Mouse (Mus musculus): ENCODE measurements around the gene Nit1. TPM values are rescaled to one million over a fixed set of nuclear protein-coding genes. Genes with fewer than 3 reads are reported as not detected.
A peak's percentile ranks its signal among the peaks of the same experiment; 100 is the strongest.

The Nit1 gene
- total RNA-seq (2021), result 10 to 100 TPM; 43.3 to 44.3 TPM
- long read RNA-seq, experiment 1, transcript Nit1-202 (7 exons, 1,335 nt), result major isoform, 6 of 35 reads
- long read RNA-seq, experiment 1, partial matches to known transcripts, result 1 of 35 reads
- long read RNA-seq, experiment 1, other reads (novel, unspliced or antisense), result 24 of 35 reads
- long read RNA-seq, experiment 2, partial matches to known transcripts, result 3 of 22 reads
- long read RNA-seq, experiment 2, other reads (novel, unspliced or antisense), result 17 of 22 reads

GRCm38 (mm10) chr1:171345225-171346094 lies at the start of gene Nit1, which contains the start of gene Pfdn2:
Gene Nit1 (minus strand): TSS chr1:171345646.
Gene Pfdn2 (plus strand): TSS chr1:171345670.
- peak within 1 kb of the TSS; percentile 88 for H3K27ac ChIP-seq
- TF ChIP-seq CTCF (IDR thresholded peaks at IDR 0.05), result no peak
- DNase-seq (ENCODE audit: extremely low spot score in 1 of 2, low spot score in 2 of 2), result peak; percentile 91 to 93
- intact Hi-C loops (cut with DNase I), result loop anchor here (1.0 to 5.0 kb wide), 3 partner anchors 17 to 233 kb away; partner anchors contain the start of genes Cfap126, Dedd and Usf1
- H3K4me3 ChIP-seq, result peak within 1 kb of the TSS; percentile 74

- intact Hi-C loops (cut with DNase I), result no loop called here
- no peak overlapping the region for H3K4me3 ChIP-seq
- DNase-seq (ENCODE audit: extremely low spot score in 1 of 2, low spot score in 2 of 2), result no peak
- TF ChIP-seq CTCF (IDR thresholded peaks at IDR 0.05), result no peak
- no peak overlapping the region for H3K27ac ChIP-seq
Observed at GRCm38 (mm10) chr1:171390101-171390500, 44.7 kb upstream of the Nit1 start.

- intact Hi-C loops (cut with DNase I), result no loop called here
- no peak for DNase-seq (ENCODE audit: extremely low spot score in 1 of 2, low spot score in 2 of 2)
- H3K27ac ChIP-seq, result no peak within 1 kb of the TSS
- no peak within 1 kb of the TSS for H3K4me3 ChIP-seq
- TF ChIP-seq CTCF (IDR thresholded peaks at IDR 0.05), result no peak
Observed at GRCm38 (mm10) chr1:171388376-171389102, 43.1 kb upstream of the Nit1 start, which contains the start of gene Arhgap30. Gene Arhgap30 (plus strand): TSS chr1:171388954.

GRCm38 (mm10) chr1:171387099-171387498 lies 41.7 kb upstream of the Nit1 start:
- peak; percentile 24 for TF ChIP-seq CTCF (IDR thresholded peaks at IDR 0.05)
- no peak overlapping the region for H3K4me3 ChIP-seq
- DNase-seq (ENCODE audit: extremely low spot score in 1 of 2, low spot score in 2 of 2), result no peak
- no peak overlapping the region for H3K27ac ChIP-seq
- intact Hi-C loops (cut with DNase I), result no loop called here

GRCm38 (mm10) chr1:171385171-171385570 lies 39.7 kb upstream of the Nit1 start:
- intact Hi-C loops (cut with DNase I), result no loop called here
- no peak for DNase-seq (ENCODE audit: extremely low spot score in 1 of 2, low spot score in 2 of 2)
- no peak; the same call in 1 of the 2 replicates for TF ChIP-seq CTCF (IDR thresholded peaks at IDR 0.05)
- Histone ChIP-seq H3K27ac (no peak overlapping the region), H3K4me3 (no peak overlapping the region)

GRCm38 (mm10) chr1:171384361-171384760 lies 38.9 kb upstream of the Nit1 start:
- no peak for TF ChIP-seq CTCF (IDR thresholded peaks at IDR 0.05)
- intact Hi-C loops (cut with DNase I), result no loop called here

GRCm38 (mm10) chr1:171382096-171382620 lies 36.7 kb upstream of the Nit1 start:
- H3K27ac ChIP-seq, result no peak overlapping the region
- peak; percentile 15 for TF ChIP-seq CTCF (IDR thresholded peaks at IDR 0.05)
- intact Hi-C loops (cut with DNase I), result no loop called here

More at GRCm38 (mm10) chr1:171384361-171384760, 38.9 kb upstream of the Nit1 start:
- Histone ChIP-seq H3K27ac (no peak overlapping the region), H3K4me3 (no peak overlapping the region)
- no peak for DNase-seq (ENCODE audit: extremely low spot score in 1 of 2, low spot score in 2 of 2)

GRCm38 (mm10) chr1:171379935-171380599 lies 34.6 kb upstream of the Nit1 start:
- peak; percentile 71 to 73 for DNase-seq (ENCODE audit: extremely low spot score in 1 of 2, low spot score in 2 of 2)
- TF ChIP-seq CTCF (IDR thresholded peaks at IDR 0.05), result peak; percentile 71
- intact Hi-C loops (cut with DNase I), result loop anchor here (1.0 kb wide), 1 partner anchor 31 kb away; the partner anchor contains the start of gene Usf1
- peak overlapping the region; percentile 43 for H3K4me3 ChIP-seq
- no peak overlapping the region; the same call in 1 of the 2 replicates for H3K27ac ChIP-seq

More at GRCm38 (mm10) chr1:171382096-171382620, 36.7 kb upstream of the Nit1 start:
- DNase-seq (ENCODE audit: extremely low spot score in 1 of 2, low spot score in 2 of 2), result no peak
- no peak overlapping the region for H3K4me3 ChIP-seq

GRCm38 (mm10) chr1:171378298-171378697 lies 32.9 kb upstream of the Nit1 start:
- no peak overlapping the region for H3K27ac ChIP-seq
- no peak for DNase-seq (ENCODE audit: extremely low spot score in 1 of 2, low spot score in 2 of 2)
- intact Hi-C loops (cut with DNase I), result no loop called here
- no peak overlapping the region for H3K4me3 ChIP-seq
- no peak for TF ChIP-seq CTCF (IDR thresholded peaks at IDR 0.05)

- no peak overlapping the region for H3K4me3 ChIP-seq
- DNase-seq (ENCODE audit: extremely low spot score in 1 of 2, low spot score in 2 of 2), result no peak
- intact Hi-C loops (cut with DNase I), result no loop called here
- no peak for TF ChIP-seq CTCF (IDR thresholded peaks at IDR 0.05)
- no peak overlapping the region for H3K27ac ChIP-seq
Observed at GRCm38 (mm10) chr1:171375646-171376097, 30.2 kb upstream of the Nit1 start.

- intact Hi-C loops (cut with DNase I), result no loop called here
- Histone ChIP-seq H3K27ac (no peak overlapping the region), H3K4me3 (no peak overlapping the region)
- no peak for TF ChIP-seq CTCF (IDR thresholded peaks at IDR 0.05)
- no peak for DNase-seq (ENCODE audit: extremely low spot score in 1 of 2, low spot score in 2 of 2)
Observed at GRCm38 (mm10) chr1:171373946-171374345, 28.5 kb upstream of the Nit1 start.

All from left cerebral cortex, adult 2 months (tissue).